Mouse (Mus musculus) duodenum, adult 2 months (tissue): ENCODE data around the gene Tmem151a. TPM values are rescaled to one million over a fixed set of nuclear protein-coding genes. Genes with fewer than 3 reads are reported as not detected.

Experiments
- polyA plus RNA-seq: library from polyadenylated mRNA; depleted of rRNA; stranded (reverse); fragments of >200 nt; gene quantifications from 2 replicates; pipeline ENCODE4 v1.2.3, GENCODE M21; 2012; ENCODE audit warnings: low replicate concordance; rRNA removed

Tmem151a gene
- polyA plus RNA-seq = 3.3 and 3.6 TPM in 2 replicates

GRCm38 (mm10) chr19:5085145-5085863, at the start of gene Tmem151a:
Gene Tmem151a, minus strand, starts transcription at chr19:5085531.

GRCm38 (mm10) chr19:5118384-5118698, 33.0 kb upstream of the Tmem151a start, which contains the start of gene Klc2:
Gene Klc2, minus strand, starts transcription at chr19:5118560.

GRCm38 (mm10) chr19:5106731-5107191, 21.4 kb upstream of the Tmem151a start, which contains the start of gene Rab1b:
Gene Rab1b, minus strand, starts transcription at chr19:5107072.

DNA sequence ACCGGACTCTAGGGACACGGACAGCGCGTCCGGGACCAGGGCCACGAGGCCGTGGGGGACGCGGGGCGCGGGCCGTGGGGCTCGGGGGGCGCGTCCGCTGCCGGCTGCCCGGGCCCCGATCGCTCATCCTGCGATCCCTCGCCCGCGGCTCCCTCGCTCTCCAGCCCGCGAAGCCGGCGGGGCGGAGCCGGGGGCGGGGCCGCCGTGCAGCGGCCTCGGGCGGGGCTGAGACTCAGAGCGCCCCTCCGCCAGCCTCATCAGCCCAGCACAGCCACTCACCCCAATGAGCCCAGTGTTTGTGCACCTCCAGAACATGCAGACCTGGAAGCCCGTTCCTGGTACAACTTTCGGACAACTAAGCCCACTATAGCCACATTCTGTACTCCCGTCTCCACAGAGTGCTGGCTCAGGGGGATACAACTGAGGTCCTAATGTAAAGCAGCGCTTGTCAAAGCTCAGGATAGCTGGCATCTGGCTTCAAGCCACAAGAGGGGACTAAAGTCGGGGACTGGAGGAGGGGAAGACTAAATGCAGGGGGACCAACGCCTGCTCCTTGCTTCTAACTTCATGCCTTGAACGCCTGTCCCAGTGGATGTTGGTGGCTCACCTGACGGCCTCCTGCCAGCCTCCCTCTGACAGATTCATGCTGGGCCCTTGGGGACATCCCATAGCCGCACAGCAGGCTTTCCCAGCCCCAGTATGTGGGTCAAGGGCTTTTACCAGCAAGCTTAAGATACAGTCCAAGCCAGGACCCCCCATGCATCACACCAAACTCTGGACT, 13.2 kb upstream of the Tmem151a start, which contains the start of gene Cnih2:
Gene Cnih2 (minus strand): TSS at position 159 of the 781 bp plus-strand sequence.

DNA sequence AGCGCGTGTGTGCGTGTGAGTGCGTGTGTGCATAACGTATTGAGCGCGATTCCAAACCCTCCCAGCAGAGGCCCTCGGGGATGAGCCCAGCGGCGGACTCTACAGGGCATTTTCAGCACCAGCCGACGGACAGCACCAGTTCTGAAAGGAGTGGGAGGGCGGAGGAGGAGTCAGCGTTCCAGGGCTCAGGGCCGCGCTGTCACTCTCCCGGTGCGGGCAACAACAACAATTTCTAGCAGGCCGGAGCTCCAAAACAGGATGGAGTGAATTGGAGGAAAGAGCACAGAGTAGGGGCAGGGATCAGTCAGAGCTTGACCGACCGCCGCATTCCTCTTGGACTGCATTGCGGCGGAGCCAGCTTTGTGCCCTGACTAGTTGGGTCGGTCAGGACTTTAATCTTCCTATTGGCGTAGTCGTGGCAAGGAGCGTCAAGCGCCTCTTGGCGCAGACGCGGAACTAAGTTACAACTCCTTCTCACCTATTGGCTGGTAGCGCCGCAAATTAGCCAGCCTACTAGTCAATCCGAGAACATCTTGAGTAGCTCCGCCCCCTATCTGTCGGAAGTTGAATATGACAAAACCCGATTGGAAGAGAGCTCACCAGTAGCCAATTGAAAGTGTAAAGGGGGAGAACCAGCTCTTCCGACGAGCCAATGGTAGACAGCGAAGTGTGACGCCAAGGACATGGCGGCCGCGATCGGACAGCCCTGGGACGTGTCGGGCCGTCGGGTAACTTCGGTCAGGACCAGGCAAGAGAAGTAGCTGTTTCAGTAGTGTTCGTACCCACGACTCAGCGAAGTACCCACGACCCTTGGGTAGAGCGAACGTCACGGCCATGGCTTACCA, 2.8 kb upstream of the Tmem151a start, which contains the start of gene Yif1a:
Gene Yif1a (plus strand): TSS at position 655 of the 845 bp plus-strand sequence.

DNA sequence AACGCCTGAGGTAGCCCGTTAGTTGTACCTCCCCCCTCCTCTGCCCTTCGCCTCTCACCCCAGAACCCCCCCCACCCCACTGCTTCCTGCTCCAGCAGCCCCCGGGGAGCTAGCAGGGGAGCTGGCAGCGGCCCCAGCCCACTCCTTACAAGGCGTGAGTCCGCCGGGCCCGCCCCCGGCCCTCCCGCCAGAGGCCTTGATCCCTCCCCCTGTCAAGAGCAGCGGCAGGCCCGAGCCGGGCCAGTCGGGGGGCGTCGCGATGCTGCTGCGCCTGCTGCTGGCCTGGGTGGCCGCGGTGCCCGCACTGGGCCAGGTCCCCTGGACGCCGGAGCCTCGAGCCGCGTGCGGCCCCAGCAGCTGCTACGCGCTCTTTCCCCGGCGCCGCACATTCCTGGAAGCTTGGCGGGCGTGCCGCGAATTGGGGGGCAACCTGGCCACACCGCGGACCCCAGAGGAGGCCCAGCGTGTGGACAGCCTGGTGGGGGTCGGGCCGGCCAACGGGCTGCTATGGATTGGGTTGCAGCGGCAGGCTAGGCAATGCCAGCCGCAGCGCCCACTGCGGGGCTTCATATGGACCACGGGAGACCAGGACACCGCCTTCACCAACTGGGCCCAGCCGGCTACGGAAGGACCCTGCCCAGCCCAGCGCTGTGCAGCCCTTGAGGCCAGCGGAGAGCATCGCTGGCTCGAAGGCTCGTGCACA, 17.3 kb downstream of the Tmem151a start, which contains the start of gene Cd248:
Gene Cd248 (plus strand): TSS at position 212 of the 703 bp plus-strand sequence.

GRCm38 (mm10) chr19:5050047-5050905, 35.1 kb downstream of the Tmem151a start, which contains the start of gene Rin1:
Gene Rin1, plus strand, starts transcription at chr19:5050481.

GRCm38 (mm10) chr19:5040862-5041523, 44.3 kb downstream of the Tmem151a start, which contains the start of gene Brms1:
Gene Brms1, plus strand, starts transcription at chr19:5041354.

GRCm38 (mm10) chr19:5038709-5039156, 46.6 kb downstream of the Tmem151a start, which contains the start of the genes B4gat1 and AC124502.3:
Gene B4gat1, plus strand, starts transcription at chr19:5038826.
Gene AC124502.3, plus strand, starts transcription at chr19:5038891.

DNA sequence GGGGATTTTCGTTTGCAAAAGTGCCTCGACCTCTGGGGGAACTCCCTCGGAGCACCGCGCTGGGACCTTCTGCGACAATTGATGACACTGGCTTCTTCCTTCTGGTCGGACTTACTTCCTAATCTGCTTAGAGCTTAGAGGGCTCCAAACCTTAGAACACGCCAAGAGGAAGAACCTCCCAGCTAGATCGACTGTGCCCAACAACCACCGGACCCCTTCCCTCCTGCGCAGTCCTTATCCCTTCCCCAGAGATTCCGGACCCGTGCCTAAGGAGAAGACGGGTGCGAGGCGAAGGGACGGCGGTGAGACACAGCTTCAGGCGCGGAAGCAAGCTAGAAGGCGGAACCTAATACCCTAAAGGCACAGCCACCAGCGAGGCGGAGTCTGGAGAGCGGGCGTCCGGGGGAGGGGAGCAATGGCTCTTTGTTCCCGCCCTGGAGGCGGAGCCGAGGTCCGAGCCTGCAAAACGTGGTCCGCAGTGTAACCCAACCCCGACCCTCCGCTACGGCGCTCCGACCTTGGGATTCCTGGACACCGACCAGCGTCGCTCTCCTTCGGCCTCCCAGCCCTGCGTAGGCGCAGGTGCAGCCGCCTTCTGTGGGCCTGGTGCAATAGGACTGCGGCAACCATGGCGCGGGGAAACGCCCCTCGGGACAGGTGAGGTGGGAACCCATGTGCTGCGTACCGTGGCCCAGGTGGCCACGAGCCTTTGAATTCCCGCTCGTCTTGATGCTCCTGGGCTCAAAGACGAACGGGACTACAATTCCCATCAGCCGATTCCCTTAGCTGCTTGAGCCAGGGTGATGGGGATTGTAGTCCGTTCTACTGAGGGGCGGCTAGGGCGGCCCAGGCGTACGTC, 61.5 kb downstream of the Tmem151a start, which contains the start of gene Slc29a2:
Gene Slc29a2 (plus strand): TSS at position 240 of the 859 bp plus-strand sequence.

Other genes starting within 250 kb of the Tmem151a start
- gene Ccs, start 246.2 kb downstream of the Tmem151a start, polyA plus RNA-seq = 44.5 and 45.3 TPM in 2 replicates
- 0.05 and 0.20 TPM in 2 replicates for gene Ccdc87, start 246.2 kb downstream of the Tmem151a start, polyA plus RNA-seq
- gene Ctsf, start 230.4 kb downstream of the Tmem151a start, polyA plus RNA-seq = 23.8 and 33.2 TPM in 2 replicates
- 0.12 and 0.37 TPM in 2 replicates for gene Actn3, start 207.6 kb downstream of the Tmem151a start, polyA plus RNA-seq
- 20.0 and 26.3 TPM in 2 replicates for gene Zdhhc24, start 206.9 kb downstream of the Tmem151a start, polyA plus RNA-seq
- 0.32 and 2.3 TPM in 2 replicates for gene Bbs1, start 178.9 kb downstream of the Tmem151a start, polyA plus RNA-seq
- 131 and 152 TPM in 2 replicates for gene Dpp3, start 157.2 kb downstream of the Tmem151a start, polyA plus RNA-seq
- gene Peli3, start 142.4 kb downstream of the Tmem151a start, polyA plus RNA-seq = 1.2 and 1.7 TPM in 2 replicates
- gene Mrpl11, start 123.4 kb downstream of the Tmem151a start, polyA plus RNA-seq = 8.4 and 15.6 TPM in 2 replicates
- 0.90 and 1.8 TPM in 2 replicates for gene Npas4, start 95.2 kb downstream of the Tmem151a start, polyA plus RNA-seq
- gene Slc29a2, start 61.7 kb downstream of the Tmem151a start, polyA plus RNA-seq = 2.3 and 8.8 TPM in 2 replicates
- 12.5 and 14.2 TPM in 2 replicates for gene B4gat1, start 46.7 kb downstream of the Tmem151a start, polyA plus RNA-seq
- 1.3 and 2.9 TPM in 2 replicates for gene AC124502.3, start 46.6 kb downstream of the Tmem151a start, polyA plus RNA-seq
- 37.5 and 52.2 TPM in 2 replicates for gene Brms1, start 44.2 kb downstream of the Tmem151a start, polyA plus RNA-seq
- gene Rin1, start 35.0 kb downstream of the Tmem151a start, polyA plus RNA-seq = 3.3 and 8.5 TPM in 2 replicates
- gene Cd248, start 17.5 kb downstream of the Tmem151a start, polyA plus RNA-seq = 4.6 and 4.9 TPM in 2 replicates
- gene Yif1a, start 3.0 kb upstream of the Tmem151a start, polyA plus RNA-seq = 254 and 407 TPM in 2 replicates
- 2.0 and 3.1 TPM in 2 replicates for gene Cnih2, start 13.0 kb upstream of the Tmem151a start, polyA plus RNA-seq
- 198 and 335 TPM in 2 replicates for gene Rab1b, start 21.5 kb upstream of the Tmem151a start, polyA plus RNA-seq
- gene Klc2, start 33.0 kb upstream of the Tmem151a start, polyA plus RNA-seq = 23.5 and 24.1 TPM in 2 replicates
- 6.7 and 7.8 TPM in 2 replicates for gene Pacs1, start 187.6 kb upstream of the Tmem151a start, polyA plus RNA-seq
- 86.5 and 99.5 TPM in 2 replicates for gene Sf3b2, start 209.9 kb upstream of the Tmem151a start, polyA plus RNA-seq
- gene Gal3st3, start 212.8 kb upstream of the Tmem151a start, polyA plus RNA-seq = 0.08 TPM in 1 of 2 replicates, not detected in the other